Mouse (Mus musculus): ENCODE measurements around the gene Cnot9. TPM values are rescaled to one million over a fixed set of nuclear protein-coding genes. Genes with fewer than 3 reads are reported as not detected.
"Not testable (repeated sequence)": the region's sequence is repeated elsewhere in the genome, so short reads cannot be mapped to it uniquely, and the experiment has no call there.

The Cnot9 gene
- 25.8 and 32.4 TPM in 2 replicates for polyA plus RNA-seq (2015; fragmentation: Nextera tagmentation; extraction: Ambion mirVana)

DNA sequence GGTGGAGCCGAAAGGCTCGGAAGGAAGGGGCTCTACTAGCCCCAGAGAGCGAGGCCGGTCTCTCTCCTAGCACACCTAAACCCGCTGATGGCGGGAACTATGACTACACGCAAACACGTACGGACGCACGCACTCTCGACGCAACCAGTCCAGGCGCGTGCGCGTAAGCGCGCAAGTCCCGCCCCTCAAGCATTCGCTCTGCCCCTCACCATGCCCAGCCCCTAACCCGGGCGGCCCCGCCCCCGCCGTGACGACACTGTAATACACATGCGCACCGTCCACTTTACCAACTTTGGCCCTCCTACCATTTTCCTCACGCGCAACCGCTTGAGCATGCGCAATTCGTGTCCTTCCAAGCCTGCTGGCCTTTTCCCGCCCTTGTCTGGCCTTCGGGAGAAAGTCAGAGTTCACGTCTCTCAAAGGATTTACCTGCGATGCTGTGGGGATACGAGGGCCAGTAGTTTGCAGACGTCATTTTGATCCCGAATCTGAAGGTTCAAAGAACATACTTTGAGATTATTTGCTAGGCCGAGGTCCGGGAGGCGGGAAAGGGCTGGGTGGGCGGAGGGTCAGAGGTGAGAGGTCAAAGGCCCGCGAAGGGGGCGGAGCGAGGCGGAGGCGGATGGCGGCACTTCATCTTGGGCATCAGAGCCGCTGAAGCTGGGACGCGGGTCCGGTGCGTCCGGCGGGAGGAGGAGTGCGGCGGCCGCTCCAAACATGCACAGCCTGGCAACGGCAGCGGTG, at the start of gene Cnot9:
TSS of gene Cnot9 (plus strand) at position 338 of the 744 bp plus-strand sequence.
- peak within 1 kb of the TSS; percentile 89 for H3K27ac ChIP-seq
- peaks cover 31% of the 10 kb centered on the region for H3K4me1 ChIP-seq (replicated peaks)
- under 1% methylated on average over 61 of the region's 64 CpGs for WGBS
- H3K27me3 ChIP-seq: no peaks in the 10 kb centered on the region
- ATAC-seq (replicated peaks; ENCODE audit: insufficient number of reproducible peaks, insufficient read depth, low FRiP score, low read depth): peak; percentile 100
- no peaks in the 10 kb centered on the region for H3K9me3 ChIP-seq (replicated peaks)
- peak within 1 kb of the TSS; percentile 95 for H3K4me3 ChIP-seq
- H3K36me3 ChIP-seq: no peaks in the 10 kb centered on the region
- peak within 1 kb of the TSS; percentile 81 for H3K4me2 ChIP-seq
- H3K9ac ChIP-seq: peak within 1 kb of the TSS; percentile 89

DNA sequence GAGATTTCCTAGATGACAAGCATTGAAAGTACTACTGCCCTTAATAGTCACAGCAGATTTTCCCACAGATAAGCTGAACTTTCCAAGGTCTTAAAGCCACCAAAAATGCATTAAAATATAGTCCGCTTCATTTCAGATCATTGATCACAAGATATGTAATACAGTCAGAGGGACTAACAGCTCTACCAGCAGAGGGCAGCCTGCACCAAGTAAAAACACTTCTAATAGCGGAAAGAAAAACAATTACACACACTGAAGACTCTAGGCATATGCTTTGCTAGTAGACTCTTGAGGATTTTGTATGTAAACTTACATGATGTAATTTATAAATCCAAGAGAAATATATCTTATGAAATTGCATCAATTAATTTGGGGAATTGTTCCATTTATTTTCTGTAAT, 45.6 kb upstream of the Cnot9 start:
- WGBS: 77% methylated on average over 2 of the region's 2 CpGs
- Histone ChIP-seq H3K9me3 (replicated peaks) (no peaks in the 10 kb centered on the region), H3K36me3 (peaks cover 45% of the 10 kb centered on the region), H3K9ac (no peak overlapping the region), H3K27ac (no peak overlapping the region), H3K27me3 (no peaks in the 10 kb centered on the region), H3K4me2 (no peak overlapping the region), H3K4me3 (no peak overlapping the region), H3K4me1 (replicated peaks) (no peaks in the 10 kb centered on the region)
- no peak for ATAC-seq (replicated peaks; ENCODE audit: insufficient number of reproducible peaks, insufficient read depth, low FRiP score, low read depth)

DNA sequence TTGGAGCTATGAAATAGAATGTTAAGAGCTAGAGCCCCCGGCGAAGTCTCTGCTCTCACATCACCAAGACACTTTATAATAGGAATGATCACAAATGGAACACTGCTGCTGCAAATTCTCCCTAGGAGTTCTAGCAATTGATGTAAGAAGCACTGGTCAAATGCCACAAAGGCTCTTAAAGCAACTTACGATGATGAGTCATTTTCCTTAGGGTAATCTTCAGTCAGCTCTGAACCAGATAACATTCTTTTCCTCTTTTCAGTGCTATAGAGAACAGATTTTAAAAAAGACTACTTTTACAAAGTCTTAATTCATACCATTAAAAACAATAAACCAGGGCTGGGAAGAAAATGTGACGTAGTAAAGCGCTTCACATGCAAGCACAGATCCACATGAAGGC, 20.1 kb upstream of the Cnot9 start:
- Histone ChIP-seq H3K27me3 (no peaks in the 10 kb centered on the region), H3K27ac (no peak overlapping the region), H3K4me2 (no peak overlapping the region), H3K4me1 (replicated peaks) (no peaks in the 10 kb centered on the region), H3K36me3 (peaks cover 68% of the 10 kb centered on the region), H3K9ac (no peak overlapping the region), H3K4me3 (no peak overlapping the region), H3K9me3 (replicated peaks) (no peaks in the 10 kb centered on the region)
- ATAC-seq (replicated peaks; ENCODE audit: insufficient number of reproducible peaks, insufficient read depth, low FRiP score, low read depth): no peak
- WGBS: 91% methylated on average over 5 of the region's 5 CpGs

DNA sequence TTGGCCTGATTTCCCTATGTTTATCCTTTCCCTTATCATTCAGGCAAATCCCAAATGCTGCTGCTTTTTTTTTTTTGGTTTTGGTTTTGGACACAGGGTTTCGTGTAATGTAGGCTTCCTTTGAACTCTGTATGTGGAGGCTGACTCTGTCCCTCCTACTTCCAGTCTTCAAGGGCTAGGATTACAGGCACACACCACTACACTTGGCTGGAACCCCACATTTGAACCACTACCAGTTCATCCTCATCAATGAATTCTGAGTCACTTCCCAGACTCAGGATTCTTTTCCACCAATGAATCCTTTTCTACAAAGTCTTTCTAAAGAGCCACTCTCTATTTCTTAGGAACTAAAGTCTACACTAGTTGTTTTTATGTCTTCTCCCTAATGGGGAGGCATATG, 4.8 kb upstream of the Cnot9 start:
- Histone ChIP-seq H3K4me1 (replicated peaks) (peaks cover 9% of the 10 kb centered on the region), H3K4me2 (no peak overlapping the region), H3K27me3 (no peaks in the 10 kb centered on the region), H3K36me3 (no peaks in the 10 kb centered on the region; the same call in 1 of the 2 replicates), H3K9ac (no peak overlapping the region), H3K9me3 (replicated peaks) (no peaks in the 10 kb centered on the region), H3K27ac (no peak overlapping the region), H3K4me3 (no peak overlapping the region)
- no peak for ATAC-seq (replicated peaks; ENCODE audit: insufficient number of reproducible peaks, insufficient read depth, low FRiP score, low read depth)
- WGBS: 71% methylated on average over 1 of the region's 1 CpGs

DNA sequence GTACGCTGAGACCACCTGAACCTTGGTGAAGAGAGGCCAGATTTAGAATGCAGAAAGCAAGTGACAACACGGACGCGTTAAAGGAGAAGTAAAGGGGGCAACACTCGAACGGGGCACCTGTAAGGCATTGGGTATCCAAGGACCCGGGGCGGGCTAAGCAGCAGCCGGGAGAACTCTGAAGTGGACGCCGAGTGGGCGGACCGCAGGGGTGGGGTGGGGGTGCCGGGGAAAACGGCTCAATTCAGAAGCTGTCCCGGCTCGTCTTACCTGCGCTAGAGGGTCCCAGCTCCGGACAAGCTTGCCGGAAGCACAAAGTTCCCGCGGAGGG, 501 bp upstream of the Cnot9 start:
- Histone ChIP-seq H3K36me3 (no peaks in the 10 kb centered on the region), H3K9me3 (replicated peaks) (no peaks in the 10 kb centered on the region), H3K27me3 (no peaks in the 10 kb centered on the region), H3K4me2 (peak overlapping the region; percentile 72), H3K4me3 (peak overlapping the region; percentile 95), H3K27ac (peak overlapping the region; percentile 79), H3K9ac (peak overlapping the region; percentile 77), H3K4me1 (replicated peaks) (peaks cover 31% of the 10 kb centered on the region)
- no peak; the same call in 1 of the 2 replicates for ATAC-seq (replicated peaks; ENCODE audit: insufficient number of reproducible peaks, insufficient read depth, low FRiP score, low read depth)
- WGBS: under 1% methylated on average over 22 of the region's 22 CpGs

DNA sequence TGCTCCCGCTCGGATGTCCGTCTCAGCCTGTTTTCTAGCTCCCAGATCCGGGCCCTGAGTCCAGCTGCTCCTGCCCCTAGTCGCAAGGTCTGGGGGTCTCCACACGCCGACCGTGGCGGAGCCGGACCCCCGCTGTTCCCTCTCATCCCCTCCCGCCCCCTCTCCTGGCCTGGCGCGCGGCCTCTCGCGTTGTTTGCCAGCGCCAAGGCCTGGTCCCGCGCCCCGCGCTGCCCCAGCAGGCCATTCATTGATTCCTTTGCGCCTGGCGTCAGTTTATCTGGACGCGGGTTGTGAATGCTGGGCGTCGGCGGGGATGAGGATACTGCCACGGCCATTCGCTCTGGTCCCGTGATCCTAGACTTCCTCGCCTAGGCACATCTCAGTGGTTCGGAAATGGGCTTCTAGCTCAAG, 618 bp downstream of the Cnot9 start:
- Histone ChIP-seq H3K9me3 (replicated peaks) (no peaks in the 10 kb centered on the region), H3K4me2 (peak overlapping the region; percentile 81), H3K4me1 (replicated peaks) (peaks cover 31% of the 10 kb centered on the region), H3K4me3 (peak overlapping the region; percentile 95), H3K9ac (peak overlapping the region; percentile 89), H3K27ac (peak overlapping the region; percentile 89), H3K27me3 (no peaks in the 10 kb centered on the region), H3K36me3 (no peaks in the 10 kb centered on the region)
- peak; percentile 30 for ATAC-seq (replicated peaks; ENCODE audit: insufficient number of reproducible peaks, insufficient read depth, low FRiP score, low read depth)
- under 1% methylated on average over 30 of the region's 34 CpGs for WGBS

DNA sequence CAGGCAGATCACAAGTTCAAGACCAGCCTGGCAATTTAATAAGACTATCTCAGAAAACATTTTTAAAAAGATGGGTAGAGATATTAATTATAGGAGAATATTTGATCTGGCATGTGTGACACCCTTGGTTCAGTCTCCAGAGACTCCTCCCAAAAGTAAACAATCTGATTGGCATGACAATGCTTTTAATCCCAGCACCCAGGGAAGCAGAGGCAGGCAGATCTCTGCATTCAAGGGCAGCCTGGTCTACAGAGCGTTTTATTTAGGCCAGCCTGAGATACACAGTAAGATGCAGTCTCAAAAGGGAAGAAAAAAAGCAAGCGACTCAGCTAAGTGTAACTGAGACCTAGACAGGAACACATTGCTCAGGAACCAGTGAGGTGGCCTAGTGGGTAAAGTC, 1.9 kb downstream of the Cnot9 start:
- Histone ChIP-seq H3K27ac (no peak overlapping the region), H3K4me3 (peak overlapping the region; percentile 95), H3K36me3 (no peaks in the 10 kb centered on the region), H3K27me3 (no peaks in the 10 kb centered on the region), H3K9ac (peak overlapping the region; percentile 89; the same call in 1 of the 2 replicates), H3K9me3 (replicated peaks) (no peaks in the 10 kb centered on the region), H3K4me2 (peak overlapping the region; percentile 81), H3K4me1 (replicated peaks) (peaks cover 31% of the 10 kb centered on the region)
- ATAC-seq (replicated peaks; ENCODE audit: insufficient number of reproducible peaks, insufficient read depth, low FRiP score, low read depth): no peak
- 96% methylated on average over 2 of the region's 2 CpGs for WGBS

DNA sequence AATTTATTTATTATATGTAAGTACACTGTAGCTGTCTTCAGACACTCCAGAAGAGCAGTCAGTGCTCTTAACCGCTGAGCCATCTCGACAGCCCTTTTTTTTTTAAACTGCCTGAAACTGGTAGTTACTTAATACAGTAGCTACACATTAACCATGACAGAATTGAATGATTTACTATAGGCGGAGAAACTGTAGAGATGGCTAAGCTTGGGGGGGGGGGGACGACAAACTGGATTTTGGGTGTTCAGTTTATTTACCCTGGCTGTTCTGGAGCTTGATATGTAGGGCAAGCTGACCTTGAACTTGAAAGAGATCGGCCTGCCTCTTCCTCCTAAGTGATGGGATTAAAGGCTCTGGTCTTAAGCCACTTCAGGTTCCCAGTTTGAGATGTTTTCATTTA, 5.4 kb downstream of the Cnot9 start:
- no peak overlapping the region for H3K4me3 ChIP-seq
- H3K27me3 ChIP-seq: no peaks in the 10 kb centered on the region
- H3K27ac ChIP-seq: no peak overlapping the region
- no peaks in the 10 kb centered on the region for H3K9me3 ChIP-seq (replicated peaks)
- no peaks in the 10 kb centered on the region for H3K36me3 ChIP-seq
- WGBS: 95% methylated on average over 5 of the region's 5 CpGs
- ATAC-seq (replicated peaks; ENCODE audit: insufficient number of reproducible peaks, insufficient read depth, low FRiP score, low read depth): no peak
- H3K9ac ChIP-seq: no peak overlapping the region
- H3K4me2 ChIP-seq: no peak overlapping the region
- H3K4me1 ChIP-seq (replicated peaks): peaks cover 22% of the 10 kb centered on the region

DNA sequence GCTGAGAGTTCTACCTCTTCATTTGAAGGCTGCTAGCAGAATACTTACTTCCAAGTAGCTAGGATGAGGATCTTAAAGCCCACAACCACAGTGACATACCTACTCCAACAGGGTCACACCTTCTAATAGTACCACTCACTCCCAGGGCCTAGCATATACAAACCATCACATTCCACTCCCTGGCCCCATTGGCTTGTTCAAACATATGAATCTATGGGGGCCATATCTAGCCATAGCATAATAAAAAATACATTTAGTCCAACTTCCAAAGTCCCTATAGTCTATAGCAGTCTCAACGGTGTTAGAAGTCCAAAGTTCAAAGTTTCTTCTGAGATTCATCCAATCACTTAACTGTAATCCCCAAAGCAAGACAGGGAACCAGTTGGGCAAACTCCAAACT, 7.1 kb downstream of the Cnot9 start:
- ATAC-seq (replicated peaks; ENCODE audit: insufficient number of reproducible peaks, insufficient read depth, low FRiP score, low read depth); H3K27me3 ChIP-seq; H3K4me1 ChIP-seq (replicated peaks); H3K9ac ChIP-seq; H3K27ac ChIP-seq; H3K4me3 ChIP-seq; H3K9me3 ChIP-seq (replicated peaks); H3K36me3 ChIP-seq; H3K4me2 ChIP-seq: not testable (repeated sequence)
- 94% methylated on average over 1 of the region's 1 CpGs for WGBS

DNA sequence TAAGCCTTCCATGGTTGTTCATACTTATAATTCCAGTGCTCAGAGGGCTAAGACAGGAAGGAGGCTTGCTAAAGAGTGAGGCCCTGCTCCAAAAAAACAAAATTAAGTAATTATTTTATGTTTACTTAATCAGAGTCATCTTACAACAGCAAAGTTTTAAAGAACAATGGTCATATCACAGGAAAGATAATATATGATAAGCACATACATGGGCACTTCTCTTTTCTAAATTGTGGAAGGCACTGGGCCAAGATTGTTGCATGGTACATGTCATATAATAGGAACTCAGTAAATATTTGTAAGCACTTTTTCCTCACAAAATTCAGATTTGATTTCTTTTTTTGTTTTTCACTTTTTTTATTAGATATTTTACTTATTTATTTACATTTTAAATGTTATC, 14.0 kb downstream of the Cnot9 start:
- Histone ChIP-seq H3K27me3 (no peaks in the 10 kb centered on the region), H3K9me3 (replicated peaks) (no peaks in the 10 kb centered on the region), H3K4me2 (no peak overlapping the region), H3K36me3 (peaks cover 49% of the 10 kb centered on the region), H3K27ac (no peak overlapping the region), H3K4me1 (replicated peaks) (no peaks in the 10 kb centered on the region), H3K9ac (no peak overlapping the region), H3K4me3 (no peak overlapping the region)
- ATAC-seq (replicated peaks; ENCODE audit: insufficient number of reproducible peaks, insufficient read depth, low FRiP score, low read depth): no peak

DNA sequence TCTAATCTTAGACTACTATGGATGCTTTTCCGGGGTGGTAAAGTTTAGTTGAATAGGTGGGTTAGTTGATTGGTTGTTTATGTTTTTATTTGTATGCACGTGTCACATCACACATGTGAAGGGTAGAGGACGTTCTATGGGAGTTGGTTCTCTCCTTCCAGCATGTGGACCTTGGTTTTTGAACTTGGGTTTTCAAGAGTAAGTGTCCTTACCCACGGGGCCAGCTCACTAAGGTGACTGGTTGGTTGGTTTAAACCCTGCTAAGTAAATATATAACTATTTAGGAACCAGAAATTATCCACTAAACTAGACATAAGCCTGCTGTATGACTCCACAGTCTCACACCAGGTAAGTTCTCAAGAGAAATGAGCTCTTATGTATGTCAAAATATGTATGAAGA, 18.9 kb downstream of the Cnot9 start:
- H3K4me3 ChIP-seq: no peak overlapping the region
- H3K4me1 ChIP-seq (replicated peaks): no peaks in the 10 kb centered on the region
- no peaks in the 10 kb centered on the region for H3K9me3 ChIP-seq (replicated peaks)
- H3K27me3 ChIP-seq: no peaks in the 10 kb centered on the region
- peaks cover 79% of the 10 kb centered on the region for H3K36me3 ChIP-seq
- no peak overlapping the region for H3K4me2 ChIP-seq
- 92% methylated on average over 4 of the region's 4 CpGs for WGBS
- ATAC-seq (replicated peaks; ENCODE audit: insufficient number of reproducible peaks, insufficient read depth, low FRiP score, low read depth): no peak
- no peak overlapping the region for H3K27ac ChIP-seq
- no peak overlapping the region for H3K9ac ChIP-seq

DNA sequence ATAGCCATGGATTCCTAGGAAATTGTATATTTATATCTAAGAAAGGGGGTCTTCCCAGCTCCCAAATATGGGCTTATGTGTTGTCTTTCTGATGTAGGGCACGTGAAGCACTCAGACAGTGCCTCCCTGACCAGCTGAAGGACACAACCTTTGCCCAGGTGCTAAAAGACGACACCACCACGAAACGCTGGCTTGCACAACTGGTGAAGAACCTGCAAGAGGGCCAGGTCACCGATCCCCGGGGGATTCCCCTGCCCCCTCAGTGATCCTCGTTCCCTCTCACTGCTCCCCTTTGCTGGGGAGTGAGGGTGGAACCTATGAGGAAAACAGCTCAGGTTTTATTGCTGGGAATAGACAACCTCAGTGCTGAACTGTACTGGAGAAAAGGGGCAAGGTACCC, 22.7 kb downstream of the Cnot9 start:
- no peak overlapping the region for H3K27ac ChIP-seq
- H3K4me3 ChIP-seq: no peak overlapping the region
- H3K9ac ChIP-seq: no peak overlapping the region
- 90% methylated on average over 7 of the region's 7 CpGs for WGBS
- peaks cover 80% of the 10 kb centered on the region for H3K36me3 ChIP-seq
- no peaks in the 10 kb centered on the region for H3K4me1 ChIP-seq (replicated peaks)
- no peak for ATAC-seq (replicated peaks; ENCODE audit: insufficient number of reproducible peaks, insufficient read depth, low FRiP score, low read depth)
- H3K9me3 ChIP-seq (replicated peaks): no peaks in the 10 kb centered on the region
- H3K4me2 ChIP-seq: no peak overlapping the region
- H3K27me3 ChIP-seq: no peaks in the 10 kb centered on the region

Measured in heart, embryonic 15.5 days (tissue).